Mouse (Mus musculus) retina, adult 2 months (tissue): Measurements from ENCODE around the gene Slc9a7.

Source experiments
- DNase-seq: peaks from one replicate; pipeline ENCODE4 v3.0.0-alpha.2; 2012; ENCODE audit warnings: low read depth, low spot score

Gene Slc9a7

DNA sequence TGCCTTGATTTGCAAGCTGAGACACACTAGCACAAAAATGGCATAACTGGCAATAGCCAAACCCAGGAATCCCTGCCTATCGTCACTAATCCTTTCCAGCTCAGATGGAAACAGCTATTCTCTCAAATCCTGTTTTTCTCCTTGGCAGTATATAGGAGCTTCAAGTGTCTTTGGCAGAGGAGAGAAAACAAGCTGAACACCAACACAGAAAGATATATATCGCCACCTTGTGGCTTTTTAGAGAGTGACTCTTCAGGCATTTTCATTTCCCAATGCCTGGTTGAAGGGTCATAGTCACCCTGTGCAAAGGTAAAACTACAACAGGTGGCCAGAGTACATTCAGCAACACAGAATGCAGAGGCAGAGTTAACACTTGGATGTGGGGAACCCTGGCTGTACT, 134.1 kb downstream of the Slc9a7 start:
- no peak for DNase-seq

GRCm38 (mm10) chrX:20129466-20129865, 162.1 kb downstream of the Slc9a7 start:
- no peak for DNase-seq

DNA sequence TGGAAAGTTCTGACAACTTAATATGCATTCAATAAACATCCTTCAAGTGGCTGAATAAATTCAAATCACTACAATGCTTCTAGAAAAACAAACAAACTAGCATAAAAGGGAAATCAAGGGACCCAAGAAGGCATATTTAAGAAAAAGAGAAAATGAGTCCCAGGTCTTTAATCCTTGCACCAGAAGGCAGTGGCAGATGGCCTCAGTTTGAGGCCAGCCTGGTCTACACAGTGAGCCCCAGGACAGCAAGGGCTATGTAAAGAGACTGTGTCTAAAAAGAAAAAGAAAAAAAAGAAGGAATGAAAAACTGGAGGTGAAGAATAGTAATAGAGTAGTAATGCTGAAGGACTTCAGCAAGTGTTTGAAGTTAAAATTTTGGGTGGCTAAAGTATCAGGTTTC, 162.7 kb downstream of the Slc9a7 start:
- DNase-seq = no peak

- DNase-seq = no peak
Observed at GRCm38 (mm10) chrX:20125481-20125880, 166.1 kb downstream of the Slc9a7 start.

DNA sequence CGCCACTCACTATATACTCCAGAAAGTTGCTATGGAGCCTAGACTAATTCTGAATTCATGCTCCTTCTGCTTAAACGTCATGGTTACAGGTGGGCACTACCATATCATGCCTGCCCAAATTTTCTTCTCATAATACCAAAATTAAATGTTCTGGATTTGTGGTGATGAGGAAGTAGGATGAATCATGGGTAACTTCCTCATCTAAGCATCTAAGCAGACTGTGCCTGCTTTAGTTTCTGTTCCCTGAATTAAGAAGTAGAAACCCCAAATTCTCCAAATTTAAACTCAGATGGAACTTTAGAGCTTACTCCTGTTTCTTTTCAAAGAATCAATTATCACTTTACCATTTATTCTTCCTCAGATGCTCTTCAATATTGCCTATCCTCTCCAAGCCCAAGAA, 173.9 kb downstream of the Slc9a7 start:
- DNase-seq = no peak

DNA sequence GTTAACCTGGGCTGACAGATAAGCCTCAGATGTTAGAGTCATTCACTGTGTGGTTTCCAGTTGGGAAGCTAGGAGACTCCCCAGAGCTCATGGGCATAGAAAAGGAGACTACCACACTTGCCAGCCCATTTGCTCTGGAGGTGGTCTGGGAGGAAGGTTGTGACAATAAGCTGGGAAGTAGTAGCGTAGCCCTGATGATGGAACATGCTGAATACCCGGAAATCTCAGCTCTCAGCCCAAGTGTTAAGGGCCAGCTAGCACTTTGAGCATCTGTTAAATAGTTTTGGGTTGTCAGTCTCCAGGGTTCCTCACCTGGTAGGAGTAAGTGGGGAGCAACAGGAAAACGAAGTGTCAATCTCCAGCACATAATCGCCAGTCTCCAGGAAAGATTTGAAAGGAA, 221.4 kb downstream of the Slc9a7 start:
- no peak for DNase-seq

DNA sequence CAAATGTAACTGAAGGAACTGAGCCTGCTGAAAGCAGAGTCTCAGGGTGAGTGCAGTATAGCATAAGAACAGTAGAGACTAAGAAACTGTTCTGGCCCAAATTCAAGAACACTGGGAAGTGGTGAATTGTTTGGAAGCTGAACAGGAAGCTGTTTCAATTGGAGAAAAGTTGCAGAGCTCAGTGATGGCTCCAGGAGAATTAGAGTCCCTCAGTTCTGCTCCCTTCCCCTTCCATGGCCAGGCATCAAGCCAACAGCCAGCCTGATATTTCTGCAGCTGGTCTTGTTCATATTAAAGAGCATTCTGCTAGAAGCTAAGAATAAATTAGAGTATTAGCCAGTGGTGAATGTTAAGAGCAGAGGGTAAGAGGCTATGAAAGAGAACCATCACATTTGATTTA, 225.0 kb downstream of the Slc9a7 start:
- no peak for DNase-seq

GRCm38 (mm10) chrX:20061764-20062480, 229.7 kb downstream of the Slc9a7 start:
- no peak for DNase-seq

DNA sequence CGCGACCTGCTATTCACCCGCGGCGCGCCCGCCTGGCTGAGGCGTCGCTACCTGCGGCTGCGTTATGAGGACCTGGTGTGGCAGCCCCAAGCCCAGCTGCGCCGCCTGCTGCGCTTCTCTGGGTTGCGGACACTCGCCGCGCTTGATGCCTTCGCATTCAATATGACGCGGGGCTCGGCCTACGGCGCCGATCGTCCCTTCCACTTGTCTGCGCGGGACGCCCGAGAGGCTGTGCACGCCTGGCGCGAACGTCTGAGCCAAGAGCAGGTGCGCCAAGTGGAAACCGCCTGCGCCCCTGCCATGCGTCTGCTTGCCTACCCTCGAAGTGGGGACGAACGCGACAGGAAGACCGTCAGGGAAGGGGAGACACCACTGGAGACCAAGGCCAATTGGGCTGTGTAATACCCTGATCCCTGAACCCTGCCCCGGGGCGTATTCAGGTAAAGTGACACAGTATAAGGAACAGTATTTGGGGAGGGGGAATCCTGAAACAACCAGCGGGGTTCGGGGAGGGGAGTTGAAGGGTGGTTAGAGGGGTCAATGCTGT, 230.8 kb downstream of the Slc9a7 start:
- DNase-seq = no peak

DNA sequence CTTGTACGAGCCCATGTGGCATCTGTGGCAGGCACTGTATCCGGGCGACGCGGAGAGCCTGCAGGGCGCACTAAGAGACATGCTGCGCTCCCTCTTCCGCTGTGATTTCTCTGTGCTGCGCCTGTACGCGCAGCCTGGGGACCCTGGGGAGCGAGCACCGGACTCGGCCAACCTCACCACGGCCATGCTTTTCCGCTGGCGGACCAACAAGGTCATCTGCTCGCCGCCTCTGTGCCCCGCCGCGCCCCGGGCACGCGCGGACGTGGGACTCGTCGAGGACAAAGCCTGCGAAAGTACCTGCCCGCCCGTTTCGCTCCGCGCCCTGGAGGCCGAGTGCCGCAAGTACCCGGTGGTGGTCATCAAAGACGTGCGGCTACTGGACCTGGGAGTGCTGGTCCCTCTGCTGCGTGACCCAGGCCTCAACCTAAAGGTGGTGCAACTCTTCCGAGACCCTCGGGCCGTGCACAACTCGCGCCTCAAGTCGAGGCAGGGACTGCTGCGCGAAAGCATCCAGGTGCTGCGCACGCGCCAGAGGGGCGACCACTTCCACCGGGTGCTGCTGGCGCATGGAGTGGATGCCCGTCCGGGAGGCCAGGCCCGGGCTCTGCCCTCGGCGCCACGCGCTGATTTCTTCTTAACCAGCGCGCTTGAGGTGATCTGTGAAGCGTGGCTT, 231.4 kb downstream of the Slc9a7 start:
- DNase-seq = no peak

DNA sequence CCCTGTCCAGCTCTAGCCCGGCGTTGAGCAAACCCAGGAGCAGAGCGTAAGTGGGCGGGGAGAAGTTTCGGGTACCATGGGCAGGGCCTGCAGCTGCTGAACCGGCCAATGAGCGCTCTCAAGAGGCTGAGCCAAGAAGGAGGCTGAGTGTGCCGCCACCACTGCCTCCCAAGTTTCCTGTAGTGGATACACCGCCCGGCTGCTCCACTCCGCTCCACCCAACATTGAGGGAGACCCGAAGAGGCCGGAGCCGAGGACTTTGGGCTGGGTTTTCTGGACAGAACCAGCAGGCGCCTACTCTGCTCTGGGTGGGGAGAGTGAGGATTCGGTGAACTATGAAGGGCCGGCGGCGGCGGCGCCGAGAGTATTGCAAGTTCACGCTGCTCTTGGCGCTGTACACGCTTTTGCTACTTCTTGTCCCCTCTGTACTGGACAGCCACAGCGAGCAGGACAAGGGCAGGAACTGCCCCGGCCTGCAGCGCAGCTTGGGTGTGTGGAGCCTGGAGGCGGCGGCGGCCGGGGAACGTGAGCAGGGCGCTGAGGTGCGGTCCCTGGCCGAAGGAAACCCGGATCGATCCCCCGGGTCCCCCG, 232.1 kb downstream of the Slc9a7 start, which contains the start of gene Chst7:
TSS of gene Chst7 (plus strand) at position 180 of the 591 bp plus-strand sequence.
- DNase-seq = no peak
